ENCODE assay signal across 10 mouse cellular contexts in the genomic region with DNA sequence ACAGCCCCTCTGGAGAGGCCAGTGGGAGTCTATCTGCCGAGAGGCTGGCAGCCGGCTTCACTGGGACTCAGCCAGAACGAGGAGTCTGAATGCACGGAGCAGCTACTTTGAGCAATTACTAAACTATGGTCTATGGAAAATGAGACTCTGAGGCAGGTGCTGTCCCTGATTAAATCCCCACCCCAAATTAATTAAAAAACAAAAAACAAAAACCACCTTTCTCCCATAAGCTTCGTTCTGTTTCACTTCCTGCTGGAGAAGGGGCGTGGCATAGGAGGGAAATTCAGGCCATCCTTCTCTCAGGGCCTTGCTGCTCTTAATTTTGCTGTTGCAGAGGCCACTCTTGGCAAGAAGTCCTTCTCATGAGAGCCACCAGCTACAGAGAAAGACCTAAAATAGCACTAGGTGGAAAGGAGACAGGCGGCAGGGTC.
DNase-seq lines count a peak whose midpoint lies in the region; ATAC-seq lines count a peak whose summit lies in the region.
"Had no signal": no experiment of that assay in that cellular context is flagged by ENCODE, and none has a peak within 500 bp of the region (broad histone marks: within the 10 kb centered on the region; RNA-seq: fewer than 3 reads in every experiment).

No protein-coding gene starts in this region.

- WGBS in midbrain, embryonic 11.5 days, result 67% methylated on average over 7 of the region's 7 CpGs

- ATAC-seq in granulocyte monocyte progenitor cell, adult 5-6 weeks (replicated peaks; ENCODE audit: poor library complexity, severe bottlenecking), result peak; percentile 47
- ATAC-seq in midbrain, embryonic 11.5 days (ENCODE audit: low FRiP score), result no peak

- no peak overlapping the region for H3K4me2 ChIP-seq in midbrain, embryonic 11.5 days
- H3K4me2 ChIP-seq: liver, embryonic 11.5 days had no signal

- no peak overlapping the region for H3K4me3 ChIP-seq in midbrain, embryonic 11.5 days (ENCODE audit: low read depth, low read length)
- H3K4me3 ChIP-seq: midbrain, embryonic 10.5 days had no signal

- H3K36me3 ChIP-seq in midbrain, embryonic 11.5 days (ENCODE audit: control insufficient read depth, insufficient read depth, low read length), result no peaks in the 10 kb centered on the region
- H3K36me3 ChIP-seq: midbrain, embryonic 10.5 days had no signal

- H3K9me3 ChIP-seq in midbrain, embryonic 11.5 days (ENCODE audit: control insufficient read depth, low read length), result no peaks in the 10 kb centered on the region
- H3K9me3 ChIP-seq: midbrain, embryonic 10.5 days had no signal

- no peak overlapping the region for H3K27ac ChIP-seq in midbrain, embryonic 11.5 days (ENCODE audit: low read depth, low read length)
- H3K27ac ChIP-seq: midbrain, embryonic 10.5 days had no signal

- peak; percentile 39 to 60 for DNase-seq in cerebellum, postnatal 25 days
- no peak for DNase-seq in cerebellum, adult 11 months
- peak; percentile 33 for DNase-seq in CD4-positive, CD25-positive, alpha-beta regulatory T cell, adult 2 months (ENCODE audit: low read depth, low spot score)
- peak; percentile 49 for DNase-seq in induced T-regulatory cell, adult 2 months (ENCODE audit: low read depth)
- DNase-seq in retina, embryonic 14.5 days (ENCODE audit: low spot score), result no peak
- DNase-seq in midbrain, embryonic 11.5 days (ENCODE audit: low spot score, missing footprints), result no peak
- DNase-seq in embryo, embryonic 9.5 days (ENCODE audit: extremely low spot score), result no peak

- no peaks in the 10 kb centered on the region for H3K4me1 ChIP-seq in midbrain, embryonic 11.5 days (ENCODE audit: control insufficient read depth, insufficient read depth, low read length)

- H3K27me3 ChIP-seq in midbrain, embryonic 11.5 days (ENCODE audit: control insufficient read depth, insufficient read depth, low read length), result no peaks in the 10 kb centered on the region

- no peak overlapping the region for H3K9ac ChIP-seq in midbrain, embryonic 11.5 days (ENCODE audit: low read length)

Comparison
In these comparisons a context has a peak if more than half of its experiments do, and no peak if none do; other contexts are left out.
1. DNase-seq: peak in cerebellum, postnatal 25 days (2 of 2), CD4-positive, CD25-positive, alpha-beta regulatory T cell, adult 2 months (single experiment) and induced T-regulatory cell, adult 2 months (single experiment); none in cerebellum, adult 11 months (single experiment), retina, embryonic 14.5 days (single experiment), midbrain, embryonic 11.5 days (single experiment) and embryo, embryonic 9.5 days (single experiment).